8 mouse cellular contexts compared by ENCODE assay signal in genomic region chr19:6531832-6532471, GRCm38 (mm10). TPM values are rescaled to one million over a fixed set of nuclear protein-coding genes. Genes with fewer than 3 reads are reported as not detected.
DNase-seq lines count a peak whose midpoint lies in the region; ATAC-seq and TF ChIP-seq lines count a peak whose summit lies in the region.

No protein-coding gene starts in this region.

- H3K4me1 ChIP-seq in spleen, adult 2 months (ENCODE audit: control insufficient read depth, insufficient read depth, insufficient read length) = peaks cover 14% of the 10 kb centered on the region
- peaks cover 52% of the 10 kb centered on the region for H3K4me1 ChIP-seq in forebrain, embryonic 12.5 days
- peaks cover 40% of the 10 kb centered on the region for H3K4me1 ChIP-seq in hindbrain, postnatal 0 days (ENCODE audit: insufficient read depth, low read length)
- 0 out of 2 replicates have a peak, but pooled peaks cover 4% of the 10 kb centered on the region for H3K4me1 ChIP-seq in lung, adult 2 months (ENCODE audit: control insufficient read depth, insufficient read depth, low read length)

- H3K27ac ChIP-seq in spleen, adult 2 months (ENCODE audit: insufficient read depth, low read length) = no peak overlapping the region
- peak overlapping the region; percentile 80 for H3K27ac ChIP-seq in forebrain, embryonic 12.5 days
- H3K27ac ChIP-seq in hindbrain, postnatal 0 days = peak overlapping the region; percentile 78

- peaks cover 14% of the 10 kb centered on the region for H3K27me3 ChIP-seq in spleen, adult 2 months (ENCODE audit: control insufficient read depth, insufficient read depth, low read length)
- peaks cover 10% of the 10 kb centered on the region for H3K27me3 ChIP-seq in forebrain, embryonic 12.5 days
- H3K27me3 ChIP-seq in hindbrain, postnatal 0 days (ENCODE audit: insufficient read depth, low read length) = no peaks in the 10 kb centered on the region
- no peaks in the 10 kb centered on the region; the same call in none of the 2 replicates for H3K27me3 ChIP-seq in splenic B cell, adult 2 months (ENCODE audit: control insufficient read depth, insufficient read depth, low read length, poor library complexity, severe bottlenecking)

- H3K4me3 ChIP-seq in spleen, adult 2 months (ENCODE audit: extremely low read depth, insufficient read depth, insufficient read length) = peak overlapping the region; percentile 49; the same call in 1 of the 2 replicates
- H3K4me3 ChIP-seq in forebrain, embryonic 12.5 days (replicated peaks) = peak overlapping the region; percentile 46
- peak overlapping the region; percentile 35 for H3K4me3 ChIP-seq in hindbrain, postnatal 0 days (ENCODE audit: low read length)
- peak overlapping the region; percentile 69 for H3K4me3 ChIP-seq in lung, adult 2 months (replicated peaks; ENCODE audit: extremely low read depth, low read depth, low read length)

- WGBS in spleen, adult 2 months = 3% methylated on average over 35 of the region's 36 CpGs
- 2% methylated on average over 36 of the region's 36 CpGs for WGBS in forebrain, embryonic 12.5 days
- 6% methylated on average over 36 of the region's 36 CpGs for WGBS in hindbrain, postnatal 0 days
- WGBS in lung, adult 2 months = 4% methylated on average over 36 of the region's 36 CpGs

- TF ChIP-seq CTCF in spleen, adult 2 months (IDR thresholded peaks at IDR 0.05; ENCODE audit: extremely low read depth, insufficient read depth, insufficient read length, insufficient replicate concordance) = no peak
- no peak for TF ChIP-seq CTCF in hindbrain, postnatal 0 days (IDR thresholded peaks at IDR 0.05; ENCODE audit: low read depth)
- TF ChIP-seq CTCF in lung, adult 2 months (IDR thresholded peaks at IDR 0.05; ENCODE audit: insufficient read depth, low read length) = no peak

- peak overlapping the region; percentile 88 for H3K4me2 ChIP-seq in forebrain, embryonic 12.5 days
- H3K4me2 ChIP-seq in hindbrain, postnatal 0 days (ENCODE audit: low read depth, low read length) = peak overlapping the region; percentile 65

- no peak for TF ChIP-seq POLR2A in spleen, adult 2 months (IDR thresholded peaks at IDR 0.05; ENCODE audit: low read depth, low read length)
- peak; percentile 81; the same call in 1 of the 2 replicates for TF ChIP-seq POLR2A in lung, adult 2 months (IDR thresholded peaks at IDR 0.05; ENCODE audit: borderline replicate concordance, extremely low read depth, low read depth, low read length)

- H3K9me3 ChIP-seq in forebrain, embryonic 12.5 days = no peaks in the 10 kb centered on the region
- no peaks in the 10 kb centered on the region for H3K9me3 ChIP-seq in hindbrain, postnatal 0 days (ENCODE audit: low read length)

- H3K9ac ChIP-seq in forebrain, embryonic 12.5 days = peak overlapping the region; percentile 72
- peak overlapping the region; percentile 45 for H3K9ac ChIP-seq in hindbrain, postnatal 0 days (replicated peaks; ENCODE audit: low read length)

- ATAC-seq in forebrain, embryonic 12.5 days (ENCODE audit: low FRiP score) = 0 out of 2 replicates have a peak, but pooled peaks have one; percentile 27
- ATAC-seq in hindbrain, postnatal 0 days = no peak

- H3K36me3 ChIP-seq in spleen, adult 2 months (ENCODE audit: control insufficient read depth, insufficient read depth, low read length) = no peaks in the 10 kb centered on the region
- peaks cover 7% of the 10 kb centered on the region for H3K36me3 ChIP-seq in forebrain, embryonic 12.5 days (replicated peaks)
- no peaks in the 10 kb centered on the region for H3K36me3 ChIP-seq in hindbrain, postnatal 0 days (ENCODE audit: insufficient read depth, low read length)
- H3K36me3 ChIP-seq in splenic B cell, adult 2 months (ENCODE audit: control insufficient read depth, insufficient read depth, low read length, poor library complexity, severe bottlenecking) = no peaks in the 10 kb centered on the region

- DNase-seq in spleen, adult 2 months (ENCODE audit: low read depth in 1 of 2, low spot score in 2 of 2) = no peak
- DNase-seq in spleen, postnatal 4 days (ENCODE audit: low spot score in 2 of 2) = no peak
- DNase-seq in hindbrain, postnatal 0 days (ENCODE audit: low spot score) = no peak
- peak; percentile 24 for DNase-seq in lung, adult 2 months
- DNase-seq in splenic B cell, adult 2 months (ENCODE audit: low read depth, low spot score) = peak; percentile 48
- no peak for DNase-seq in natural killer cell, adult 2 months (ENCODE audit: low spot score in 2 of 2)
- DNase-seq in frontal cortex, adult 2 months (ENCODE audit: extremely low spot score in 1 of 2, low spot score in 1 of 2) = no peak

RNA-seq across cellular contexts. Expression of gene Slc22a12, which starts 10.9 kb away (rescaled TPM):
- 0.81 and 1.0 TPM in 2 replicates for polyA plus RNA-seq in spleen, adult 2 months (2012; rRNA removed)
- not detected in 2 replicates for polyA plus RNA-seq in forebrain, embryonic 12.5 days (2016; fragmentation: Nextera tagmentation; extraction: Ambion mirVana)
- total RNA-seq in hindbrain, postnatal 0 days (2014; rRNA removed) = 0.21 and 1.2 TPM in 2 replicates
- 0.28 and 0.35 TPM in 2 replicates for polyA plus RNA-seq in hindbrain, postnatal 0 days (2015; fragmentation: Nextera tagmentation; extraction: Ambion mirVana)
- polyA plus RNA-seq in lung, adult 2 months (2012; rRNA removed) = 0.62 and 0.65 TPM in 2 replicates
- 0.08 and 0.10 TPM in 2 replicates for polyA plus RNA-seq in frontal cortex, adult 2 months (2012; rRNA removed)

Comparison
In these comparisons a context has a peak if more than half of its experiments do, and no peak if none do; other contexts are left out.
1. DNase-seq: peak in lung, adult 2 months (single experiment) and splenic B cell, adult 2 months (single experiment); none in spleen, adult 2 months (0 of 2), spleen, postnatal 4 days (0 of 2), hindbrain, postnatal 0 days (single experiment), natural killer cell, adult 2 months (0 of 2) and frontal cortex, adult 2 months (0 of 2).
2. Peak in every context shown above with its lines, with median percentiles within 50 percentile points of each other: H3K4me3 ChIP-seq.